Mouse (Mus musculus): Measurements from ENCODE around the gene Rtkn. TPM values are rescaled to one million over a fixed set of nuclear protein-coding genes. Genes with fewer than 3 reads are reported as not detected.
A peak's percentile ranks its signal among the peaks of the same experiment; 100 is the strongest.

The Rtkn gene
- polyA plus RNA-seq, 1 experiment from 2014 or later: 39.9 TPM

- H3K27ac ChIP-seq: peak within 1 kb of the TSS; percentile 79
- ATAC-seq (ENCODE audit: borderline replicate concordance, extremely low read depth, low FRiP score, low TSS enrichment): peak; percentile 86
- under 1% methylated on average over 48 of the region's 58 CpGs for WGBS
- H3K4me1 ChIP-seq: peaks cover 43% of the 10 kb centered on the region
- H3K4me3 ChIP-seq: peak within 1 kb of the TSS; percentile 93
- H3K9ac ChIP-seq: peak within 1 kb of the TSS; percentile 96
- no peaks in the 10 kb centered on the region for H3K36me3 ChIP-seq
- H3K27me3 ChIP-seq: peaks cover 26% of the 10 kb centered on the region
- H3K4me2 ChIP-seq: peak within 1 kb of the TSS; percentile 69
- no peaks in the 10 kb centered on the region for H3K9me3 ChIP-seq
Observed at GRCm38 (mm10) chr6:83165607-83166242, 30.5 kb downstream of the Rtkn start, which contains the start of gene Dctn1. Gene Dctn1, plus strand, starts transcription at chr6:83165920.

- Histone ChIP-seq H3K4me1 (peaks cover 40% of the 10 kb centered on the region), H3K4me2 (peak overlapping the region; percentile 69), H3K4me3 (peak overlapping the region; percentile 93), H3K27ac (peak overlapping the region; percentile 79; the same call in 1 of the 2 replicates), H3K9ac (peak overlapping the region; percentile 96), H3K36me3 (no peaks in the 10 kb centered on the region), H3K27me3 (peaks cover 21% of the 10 kb centered on the region), H3K9me3 (no peaks in the 10 kb centered on the region)
- under 1% methylated on average over 12 of the region's 12 CpGs for WGBS
- no peak for ATAC-seq (ENCODE audit: borderline replicate concordance, extremely low read depth, low FRiP score, low TSS enrichment)
Observed at GRCm38 (mm10) chr6:83166243-83166630, 31.0 kb downstream of the Rtkn start.

GRCm38 (mm10) chr6:83169872-83170271, 34.6 kb downstream of the Rtkn start:
- Histone ChIP-seq H3K4me3 (no peak overlapping the region), H3K9ac (no peak overlapping the region), H3K27ac (no peak overlapping the region), H3K36me3 (no peaks in the 10 kb centered on the region; the same call in 1 of the 2 replicates), H3K4me2 (no peak overlapping the region), H3K4me1 (peaks cover 22% of the 10 kb centered on the region), H3K9me3 (no peaks in the 10 kb centered on the region), H3K27me3 (no peaks in the 10 kb centered on the region)
- 59% methylated on average over 5 of the region's 5 CpGs for WGBS
- no peak for ATAC-seq (ENCODE audit: borderline replicate concordance, extremely low read depth, low FRiP score, low TSS enrichment)

GRCm38 (mm10) chr6:83171063-83171462, 35.8 kb downstream of the Rtkn start:
- no peak overlapping the region for H3K27ac ChIP-seq
- ATAC-seq (ENCODE audit: borderline replicate concordance, extremely low read depth, low FRiP score, low TSS enrichment): no peak
- WGBS: 71% methylated on average over 5 of the region's 5 CpGs

GRCm38 (mm10) chr6:83172240-83172920, 37.1 kb downstream of the Rtkn start:
- H3K36me3 ChIP-seq: no peaks in the 10 kb centered on the region; the same call in 1 of the 2 replicates
- no peaks in the 10 kb centered on the region for H3K27me3 ChIP-seq
- H3K27ac ChIP-seq: no peak overlapping the region
- no peak overlapping the region for H3K9ac ChIP-seq
- H3K4me3 ChIP-seq: no peak overlapping the region
- H3K4me1 ChIP-seq: peaks cover 6% of the 10 kb centered on the region; the same call in 1 of the 2 replicates
- WGBS: 66% methylated on average over 9 of the region's 9 CpGs
- H3K4me2 ChIP-seq: no peak overlapping the region
- ATAC-seq (ENCODE audit: borderline replicate concordance, extremely low read depth, low FRiP score, low TSS enrichment): no peak
- H3K9me3 ChIP-seq: no peaks in the 10 kb centered on the region

More at GRCm38 (mm10) chr6:83171063-83171462, 35.8 kb downstream of the Rtkn start:
- peaks cover 17% of the 10 kb centered on the region for H3K4me1 ChIP-seq
- no peak overlapping the region for H3K9ac ChIP-seq
- H3K36me3 ChIP-seq: no peaks in the 10 kb centered on the region; the same call in 1 of the 2 replicates
- H3K4me3 ChIP-seq: no peak overlapping the region
- H3K4me2 ChIP-seq: no peak overlapping the region
- no peaks in the 10 kb centered on the region for H3K27me3 ChIP-seq
- H3K9me3 ChIP-seq: no peaks in the 10 kb centered on the region

GRCm38 (mm10) chr6:83175996-83176395, 40.7 kb downstream of the Rtkn start:
- H3K27ac ChIP-seq: no peak overlapping the region
- no peak overlapping the region for H3K4me3 ChIP-seq
- peaks cover 11% of the 10 kb centered on the region; the same call in 1 of the 2 replicates for H3K4me1 ChIP-seq
- 81% methylated on average over 8 of the region's 8 CpGs for WGBS
- no peak for ATAC-seq (ENCODE audit: borderline replicate concordance, extremely low read depth, low FRiP score, low TSS enrichment)
- H3K9ac ChIP-seq: no peak overlapping the region
- H3K36me3 ChIP-seq: no peaks in the 10 kb centered on the region; the same call in 1 of the 2 replicates
- no peaks in the 10 kb centered on the region for H3K27me3 ChIP-seq
- H3K9me3 ChIP-seq: no peaks in the 10 kb centered on the region
- no peak overlapping the region for H3K4me2 ChIP-seq

- peaks cover 11% of the 10 kb centered on the region; the same call in 1 of the 2 replicates for H3K4me1 ChIP-seq
- no peaks in the 10 kb centered on the region for H3K27me3 ChIP-seq
- no peak overlapping the region for H3K27ac ChIP-seq
- no peaks in the 10 kb centered on the region for H3K9me3 ChIP-seq
- 0 out of 2 replicates have a peak overlapping the region, but pooled peaks have one; percentile 23 for H3K9ac ChIP-seq
- H3K4me2 ChIP-seq: peak overlapping the region; percentile 42
- WGBS: 23% methylated on average over 12 of the region's 12 CpGs
- peak overlapping the region; percentile 22 for H3K4me3 ChIP-seq
- peak; percentile 74 for ATAC-seq (ENCODE audit: borderline replicate concordance, extremely low read depth, low FRiP score, low TSS enrichment)
- H3K36me3 ChIP-seq: peaks cover 22% of the 10 kb centered on the region
Observed at GRCm38 (mm10) chr6:83179390-83180117, 44.3 kb downstream of the Rtkn start.

GRCm38 (mm10) chr6:83180605-83181004, 45.3 kb downstream of the Rtkn start:
- no peak for ATAC-seq (ENCODE audit: borderline replicate concordance, extremely low read depth, low FRiP score, low TSS enrichment)
- Histone ChIP-seq H3K4me1 (peaks cover 15% of the 10 kb centered on the region), H3K4me2 (no peak overlapping the region), H3K9me3 (no peaks in the 10 kb centered on the region), H3K27me3 (no peaks in the 10 kb centered on the region), H3K9ac (no peak overlapping the region), H3K27ac (no peak overlapping the region), H3K4me3 (no peak overlapping the region), H3K36me3 (peaks cover 22% of the 10 kb centered on the region)
- 69% methylated on average over 6 of the region's 6 CpGs for WGBS

GRCm38 (mm10) chr6:83184858-83185435, 49.7 kb downstream of the Rtkn start:
- no peak overlapping the region for H3K9ac ChIP-seq
- no peaks in the 10 kb centered on the region for H3K27me3 ChIP-seq
- 90% methylated on average over 3 of the region's 3 CpGs for WGBS
- peaks cover 12% of the 10 kb centered on the region for H3K4me1 ChIP-seq
- ATAC-seq (ENCODE audit: borderline replicate concordance, extremely low read depth, low FRiP score, low TSS enrichment): no peak
- peaks cover 27% of the 10 kb centered on the region for H3K36me3 ChIP-seq
- no peaks in the 10 kb centered on the region for H3K9me3 ChIP-seq
- H3K4me3 ChIP-seq: no peak overlapping the region
- no peak overlapping the region for H3K27ac ChIP-seq
- no peak overlapping the region for H3K4me2 ChIP-seq

GRCm38 (mm10) chr6:83185895-83186861, 50.9 kb downstream of the Rtkn start:
- 20% methylated on average over 25 of the region's 25 CpGs for WGBS
- peak overlapping the region; percentile 31; the same call in 1 of the 2 replicates for H3K4me2 ChIP-seq
- H3K36me3 ChIP-seq: peaks cover 39% of the 10 kb centered on the region
- no peak overlapping the region for H3K9ac ChIP-seq
- H3K27ac ChIP-seq: no peak overlapping the region
- H3K27me3 ChIP-seq: no peaks in the 10 kb centered on the region
- H3K4me1 ChIP-seq: peaks cover 12% of the 10 kb centered on the region
- peak; percentile 76; the same call in 1 of the 2 replicates for ATAC-seq (ENCODE audit: borderline replicate concordance, extremely low read depth, low FRiP score, low TSS enrichment)
- no peaks in the 10 kb centered on the region for H3K9me3 ChIP-seq
- no peak overlapping the region for H3K4me3 ChIP-seq

Measured in lung, embryonic 15.5 days (tissue).